Mouse (Mus musculus) kidney, adult 8-10 months (tissue): Measurements from ENCODE around the gene Tlr9.

Experiments
- DNase-seq, 2 experiments: peaks; one replicate each; pipeline ENCODE4 v3.0.0; 2022

Gene Tlr9

GRCm38 (mm10) chr9:106235194-106235830 lies 12.9 kb downstream of the Tlr9 start:
- peak in 1 of 2 experiments; percentile 77 for DNase-seq

- peak; percentile 81 to 84 for DNase-seq
Measured at GRCm38 (mm10) chr9:106236156-106236817, 13.9 kb downstream of the Tlr9 start.

- DNase-seq = peak; percentile 64 to 79
Measured at GRCm38 (mm10) chr9:106236818-106237211, 14.4 kb downstream of the Tlr9 start.

- DNase-seq = no peak
Measured at GRCm38 (mm10) chr9:106237401-106237800, 15.0 kb downstream of the Tlr9 start.

- no peak for DNase-seq
Measured at GRCm38 (mm10) chr9:106237878-106238277, 15.5 kb downstream of the Tlr9 start.

GRCm38 (mm10) chr9:106241541-106242164 lies 19.3 kb downstream of the Tlr9 start:
- peak; percentile 80 to 84 for DNase-seq

DNA sequence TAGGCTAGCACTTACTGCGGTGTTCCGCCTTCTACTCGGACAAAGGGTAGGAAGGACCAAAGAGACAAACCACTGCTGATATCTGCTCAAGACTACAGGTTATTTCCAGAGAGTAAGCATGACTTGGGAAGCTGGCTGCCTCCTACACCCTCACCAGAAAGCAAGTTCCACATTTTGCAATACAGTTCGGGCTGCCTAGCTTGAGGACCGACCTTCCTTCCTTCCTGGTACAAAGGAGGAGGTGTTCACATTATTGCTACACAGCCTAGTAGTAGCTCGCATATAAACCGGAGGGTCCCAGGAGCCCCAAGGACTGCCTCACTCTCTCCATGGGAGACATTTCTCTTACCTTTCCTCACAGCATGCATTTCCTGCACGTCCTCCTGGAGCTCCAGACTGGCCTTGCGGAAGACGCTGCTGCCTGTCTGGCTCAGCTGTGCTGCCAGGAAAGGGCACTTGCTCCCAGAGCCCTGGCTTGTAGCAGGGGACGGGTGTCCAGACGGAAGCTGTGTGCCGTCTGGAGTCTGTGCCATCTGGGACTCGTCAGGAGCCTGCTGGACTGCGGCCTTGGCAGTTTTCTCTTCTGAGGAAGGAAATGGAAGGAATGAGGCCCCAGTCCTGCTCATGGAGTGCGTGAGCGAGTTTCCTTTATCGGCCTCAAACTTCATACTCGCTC lies 20.6 kb downstream of the Tlr9 start:
- no peak for DNase-seq

DNA sequence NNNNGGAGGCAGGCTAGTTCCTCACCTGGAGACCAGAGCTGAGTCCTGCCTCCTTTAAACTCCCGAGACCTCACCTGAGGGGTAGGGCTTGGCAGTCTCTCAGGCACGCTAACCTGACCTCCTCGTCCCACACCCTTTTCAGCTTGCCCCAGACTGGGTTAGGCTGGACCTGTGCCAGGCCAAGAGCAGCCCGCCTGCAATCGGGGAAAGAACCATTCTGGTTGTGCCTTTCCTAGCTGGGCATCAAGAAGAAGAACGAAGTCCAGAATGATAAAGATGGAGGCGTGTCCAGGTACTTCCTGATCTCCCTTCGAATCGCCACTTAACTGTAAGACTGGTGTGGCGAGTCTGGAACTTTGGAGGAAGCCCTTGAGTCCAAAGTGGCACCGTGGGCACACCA lies 27.2 kb downstream of the Tlr9 start:
- DNase-seq = no peak

- no peak for DNase-seq
Measured at GRCm38 (mm10) chr9:106250245-106250644, 27.8 kb downstream of the Tlr9 start.

GRCm38 (mm10) chr9:106251066-106251465 lies 28.7 kb downstream of the Tlr9 start:
- DNase-seq = no peak

DNA sequence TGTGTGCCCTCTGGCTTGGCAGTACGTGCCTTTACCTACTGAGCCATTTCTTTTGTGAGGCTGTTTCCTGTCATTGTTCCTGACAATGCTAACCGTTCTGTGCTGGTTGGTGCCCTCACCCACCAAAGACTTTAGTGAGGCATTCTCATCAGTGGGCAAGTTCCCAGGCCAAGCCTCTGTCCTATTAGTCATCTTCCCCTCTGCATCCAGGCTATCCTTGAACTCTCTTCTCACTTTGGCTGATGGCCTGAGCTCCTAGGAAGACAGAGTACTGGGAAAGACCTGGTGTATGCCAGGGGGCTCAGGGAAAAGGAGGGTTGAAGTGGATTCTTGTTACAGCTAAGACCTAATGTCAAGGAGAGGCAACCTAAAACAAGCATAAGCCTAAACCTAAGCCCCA lies 31.6 kb downstream of the Tlr9 start:
- no peak for DNase-seq

DNA sequence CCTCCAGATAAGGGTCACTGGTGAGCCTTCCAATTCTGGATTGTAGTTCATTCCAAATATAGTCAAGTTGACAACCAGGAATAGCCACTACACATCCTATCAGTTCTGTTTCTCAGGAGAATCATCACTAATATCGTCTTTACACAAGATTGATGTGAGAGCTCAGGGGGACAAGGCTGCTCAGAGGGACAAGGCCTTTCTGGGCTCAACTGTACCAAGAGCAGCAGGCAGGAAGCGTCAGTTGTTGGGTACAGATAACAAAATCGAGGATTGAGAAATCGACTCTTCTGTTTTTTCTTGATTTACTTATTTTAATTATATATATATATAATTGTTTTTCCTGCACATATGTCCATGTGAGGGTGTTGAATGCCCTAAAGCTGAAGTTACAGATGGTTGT lies 36.0 kb downstream of the Tlr9 start:
- no peak for DNase-seq

DNA sequence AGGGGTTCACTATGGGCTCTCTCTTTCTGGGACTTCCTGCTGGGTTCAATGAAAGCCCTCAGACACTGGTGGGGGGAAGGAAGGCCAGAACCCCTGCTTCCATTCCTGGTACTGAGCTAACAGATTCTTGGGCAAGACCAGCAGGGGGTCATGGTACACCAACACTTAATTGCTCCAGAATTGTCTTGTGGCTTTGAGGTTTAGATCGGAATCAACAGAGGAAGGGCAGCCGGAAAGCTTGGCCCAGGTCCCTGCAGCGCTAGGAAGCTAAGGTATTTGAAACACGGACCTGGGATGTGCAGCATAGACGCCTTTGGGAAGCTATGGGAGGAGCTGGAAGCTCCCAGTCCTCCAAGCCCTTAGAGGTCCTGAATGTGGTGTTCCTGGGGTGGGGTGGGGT lies 36.6 kb downstream of the Tlr9 start:
- DNase-seq = no peak

DNA sequence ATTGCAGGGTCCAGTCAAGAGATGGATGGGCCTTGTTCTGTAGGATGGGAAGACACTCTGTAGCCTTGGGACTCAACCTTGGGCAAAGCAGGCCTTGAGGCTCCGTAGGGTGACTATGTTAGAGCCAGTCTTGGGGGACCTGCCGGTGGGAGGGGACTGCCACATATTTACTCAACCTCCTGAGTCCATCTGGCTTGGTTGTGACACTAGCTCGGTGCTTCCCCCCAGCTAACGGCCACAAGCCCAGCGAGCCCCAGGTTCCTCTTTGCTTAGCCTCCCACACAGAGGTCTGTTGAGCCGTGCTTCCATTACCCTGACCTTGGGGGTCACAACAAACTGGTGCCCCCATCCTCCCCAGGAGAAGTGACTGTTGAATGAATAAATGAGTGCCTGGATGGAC lies 38.7 kb downstream of the Tlr9 start:
- DNase-seq = no peak

- no peak for DNase-seq
Measured at GRCm38 (mm10) chr9:106261491-106261890, 39.1 kb downstream of the Tlr9 start.

- no peak for DNase-seq
Measured at GRCm38 (mm10) chr9:106262075-106262474, 39.7 kb downstream of the Tlr9 start.

- DNase-seq = no peak
Measured at GRCm38 (mm10) chr9:106263381-106263924, 41.1 kb downstream of the Tlr9 start.

DNA sequence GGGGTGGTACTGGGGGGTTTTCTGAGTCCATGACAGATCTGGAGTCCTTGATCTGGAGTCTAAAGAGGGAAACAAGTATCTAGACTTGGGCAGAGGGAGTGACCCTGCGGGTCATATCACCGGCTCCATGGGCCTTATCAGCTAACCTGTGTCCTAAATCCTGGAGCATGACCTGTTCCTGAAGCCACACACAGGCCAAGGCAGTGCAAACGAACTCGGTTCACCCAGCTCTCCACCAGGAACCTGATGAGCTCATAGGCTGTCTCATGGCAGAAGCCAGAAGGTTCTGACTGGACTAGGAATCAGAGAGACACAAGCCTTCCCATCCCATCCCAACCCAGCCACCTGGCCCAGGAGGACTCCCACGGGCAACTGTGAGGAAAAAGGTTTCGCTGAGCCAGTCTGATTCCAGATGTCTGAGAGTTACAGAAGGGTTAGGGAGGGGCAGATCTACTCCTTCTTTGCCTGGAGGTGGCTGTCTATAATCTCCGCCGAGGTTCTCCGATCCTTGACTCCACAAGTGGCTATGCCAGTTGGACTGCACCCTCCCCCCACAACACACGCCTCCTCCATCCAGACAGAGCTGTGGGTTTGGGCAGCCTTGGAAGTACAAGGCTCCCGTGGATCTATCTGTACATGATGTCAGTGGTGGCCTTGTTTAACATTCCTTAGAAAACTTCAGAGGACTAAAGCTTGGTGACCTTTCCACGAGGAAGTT lies 43.1 kb downstream of the Tlr9 start:
- DNase-seq = no peak

DNA sequence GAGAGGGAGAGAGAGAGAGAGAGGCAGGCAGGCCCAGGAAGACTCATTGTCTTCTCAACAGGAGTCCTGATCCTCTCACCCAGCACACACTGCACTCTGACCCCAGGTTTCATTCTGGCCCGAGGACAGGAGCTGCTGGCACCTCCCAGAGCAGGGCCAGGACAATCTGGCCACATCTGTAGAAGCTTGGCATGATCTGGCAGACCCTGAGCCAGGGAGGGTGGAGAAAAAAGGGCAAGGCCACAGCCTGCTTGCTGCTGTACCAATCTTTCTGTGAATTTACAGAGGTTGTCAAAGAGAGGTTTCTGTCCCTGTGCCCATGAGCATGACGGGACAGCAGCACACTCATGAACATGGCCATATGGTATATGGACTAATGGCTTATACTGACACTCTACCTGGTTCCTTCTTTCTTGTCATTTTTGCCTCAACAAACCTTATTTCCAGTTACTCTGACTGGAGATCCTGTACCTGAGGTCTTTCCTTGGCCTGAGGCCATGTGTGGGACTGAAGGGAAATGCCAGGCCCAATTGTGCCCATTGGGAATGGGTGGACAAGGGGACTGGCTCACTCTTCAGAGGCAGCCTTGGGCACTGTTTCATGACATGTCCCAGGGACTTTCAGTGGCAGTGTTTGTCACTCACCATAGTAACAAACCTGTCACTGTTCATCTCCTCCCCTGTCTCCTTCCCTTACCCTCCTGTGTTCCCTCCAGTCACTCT lies 44.7 kb downstream of the Tlr9 start:
- DNase-seq = peak; percentile 66 to 72

DNA sequence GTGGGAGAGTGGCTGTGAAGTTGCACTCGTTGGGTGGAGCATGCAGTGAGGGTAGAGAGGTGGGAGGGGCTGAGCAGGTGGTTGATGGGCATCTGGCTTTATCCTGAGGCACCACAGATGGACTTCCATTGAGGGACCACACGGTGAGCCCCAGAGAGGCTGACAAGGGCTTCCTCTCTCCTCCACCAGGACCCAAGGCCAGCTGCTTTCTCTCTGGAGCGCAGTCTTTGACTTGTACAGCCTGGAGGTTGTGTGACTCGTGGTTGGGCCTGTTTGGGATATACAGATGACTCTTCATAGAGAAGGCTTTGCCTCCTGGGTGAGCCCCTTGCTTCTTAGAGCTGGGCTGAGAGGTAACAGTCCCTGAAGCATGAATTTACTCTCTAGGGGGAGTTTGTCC lies 46.0 kb downstream of the Tlr9 start:
- DNase-seq = no peak

DNA sequence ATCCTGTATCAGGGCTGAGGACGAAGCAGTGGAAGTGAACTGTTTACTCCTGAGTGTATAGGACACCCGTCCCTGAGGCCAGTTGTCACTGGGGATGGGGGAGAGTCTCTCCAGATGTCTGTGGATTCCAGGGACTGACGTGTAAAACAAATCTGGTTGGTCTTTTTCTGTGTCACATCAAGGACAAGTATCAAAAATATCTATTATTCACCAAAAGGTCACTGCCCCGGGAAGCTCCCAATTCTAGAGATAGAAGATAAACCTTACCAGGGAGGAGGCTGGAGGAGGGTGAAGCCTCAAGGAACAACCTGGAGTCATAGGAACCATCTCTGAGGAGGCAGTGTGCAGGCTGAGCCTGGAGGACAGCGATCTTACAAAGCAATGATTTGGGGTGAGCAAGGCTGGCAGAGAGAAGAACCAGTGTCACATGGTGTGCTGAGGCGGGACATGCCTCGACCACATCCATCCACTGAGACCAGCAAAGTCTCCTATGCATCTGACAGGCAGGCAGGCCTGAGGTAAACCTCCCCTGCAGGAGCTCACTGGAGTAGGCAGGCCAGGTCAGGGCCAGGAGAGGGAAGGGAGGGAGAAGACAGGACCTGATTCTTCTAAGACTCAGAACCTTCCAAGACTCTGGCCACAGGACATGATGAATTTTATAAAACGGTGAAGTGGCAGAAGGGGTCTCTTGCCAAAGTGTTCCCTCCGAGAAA lies 46.8 kb downstream of the Tlr9 start:
- DNase-seq = no peak
